Mouse (Mus musculus): ENCODE measurements around the gene Triobp. TPM values are rescaled to one million over a fixed set of nuclear protein-coding genes. Genes with fewer than 3 reads are reported as not detected.
"Not testable (repeated sequence)": the region's sequence is repeated elsewhere in the genome, so short reads cannot be mapped to it uniquely, and the experiment has no call there.

Gene Triobp
- polyA plus RNA-seq, 1 experiment from 2014 or later: 46.5 TPM

DNA sequence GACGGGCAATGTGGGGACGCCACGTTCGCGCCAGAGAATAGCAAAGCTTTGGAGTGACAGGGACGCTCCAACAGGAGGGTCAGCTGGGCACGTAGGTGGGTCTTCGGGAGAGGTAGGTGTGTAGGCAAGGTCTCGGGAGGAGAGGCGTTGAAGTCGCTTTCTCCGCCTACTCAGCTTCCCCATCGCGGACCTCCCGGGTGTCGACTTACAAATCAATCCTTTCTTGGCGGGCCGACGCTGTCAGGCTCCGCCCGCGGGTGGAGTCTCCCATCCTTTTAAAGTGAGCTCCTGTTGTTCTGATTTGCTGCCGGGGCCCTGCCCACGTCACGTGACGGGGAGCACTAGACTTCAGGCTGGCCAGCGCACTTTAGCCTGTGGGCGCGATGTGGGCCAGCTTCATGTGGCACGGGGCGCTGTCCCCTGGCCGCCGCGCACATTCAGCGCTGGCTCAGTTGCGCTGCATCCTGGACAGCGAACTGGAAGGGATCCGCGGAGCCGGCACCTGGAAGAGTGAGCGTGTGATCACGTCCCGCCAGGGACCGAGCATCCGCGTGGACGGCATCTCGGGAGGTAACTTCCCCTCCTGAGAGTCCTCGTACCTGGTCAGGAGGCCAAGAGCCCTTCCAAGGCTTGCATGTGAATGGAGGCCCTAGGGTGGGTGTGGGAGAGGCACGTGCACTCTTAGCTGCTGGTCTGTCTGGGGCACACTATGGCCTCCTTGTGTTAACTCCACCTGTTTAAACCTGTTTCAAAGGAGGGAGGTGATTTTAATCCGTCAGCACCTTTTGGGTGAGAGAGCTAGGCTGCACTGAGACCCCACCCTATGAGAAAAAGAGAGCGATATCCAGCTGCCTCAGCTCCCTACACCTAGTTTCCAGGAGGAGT, 83.3 kb downstream of the Triobp start:
- under 1% methylated on average over 52 of the region's 52 CpGs for WGBS
- Histone ChIP-seq H3K9me3 (ENCODE audit: control insufficient read depth, low read length) (no peaks in the 10 kb centered on the region), H3K27me3 (ENCODE audit: control insufficient read depth, insufficient read depth, low read length) (no peaks in the 10 kb centered on the region), H3K9ac (replicated peaks; ENCODE audit: low read length) (peak overlapping the region; percentile 62), H3K4me2 (ENCODE audit: low read length) (peak overlapping the region; percentile 99), H3K36me3 (ENCODE audit: control insufficient read depth, insufficient read depth, low read length) (no peaks in the 10 kb centered on the region; the same call in 1 of the 2 replicates), H3K4me1 (ENCODE audit: control insufficient read depth, insufficient read depth, low read length) (peaks cover 29% of the 10 kb centered on the region), H3K4me3 (replicated peaks; ENCODE audit: low read depth, low read length) (peak overlapping the region; percentile 66), H3K27ac (replicated peaks; ENCODE audit: low read depth, low read length) (0 out of 2 replicates have a peak overlapping the region, but pooled peaks have one; percentile 26)
- DNase-seq (peak; percentile 93), ATAC-seq (ENCODE audit: low FRiP score, low TSS enrichment) (peak; percentile 67)

DNA sequence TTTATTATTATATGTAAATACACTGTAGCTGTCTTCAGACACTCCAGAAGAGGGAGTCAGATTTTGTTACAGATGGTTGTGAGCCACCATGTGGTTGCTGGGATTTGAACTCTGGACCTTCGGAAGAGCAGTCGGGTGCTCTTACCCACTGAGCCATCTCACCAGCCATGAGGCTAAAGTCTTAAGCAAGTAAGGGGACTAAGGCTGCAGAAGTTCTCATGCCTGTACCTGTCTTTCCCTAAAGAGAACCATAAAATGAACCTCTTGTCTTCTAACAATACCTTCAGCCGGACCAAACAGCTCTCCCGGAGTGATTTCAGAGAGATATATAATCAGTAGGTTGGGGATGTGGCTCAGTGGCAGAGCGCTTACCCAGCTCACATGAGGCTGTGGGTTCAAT, 84.4 kb downstream of the Triobp start:
- ATAC-seq (ENCODE audit: low FRiP score, low TSS enrichment); H3K9me3 ChIP-seq (ENCODE audit: control insufficient read depth, low read length); DNase-seq; H3K9ac ChIP-seq (replicated peaks; ENCODE audit: low read length); H3K27ac ChIP-seq (replicated peaks; ENCODE audit: low read depth, low read length); H3K4me3 ChIP-seq (replicated peaks; ENCODE audit: low read depth, low read length); H3K36me3 ChIP-seq (ENCODE audit: control insufficient read depth, insufficient read depth, low read length); H3K27me3 ChIP-seq (ENCODE audit: control insufficient read depth, insufficient read depth, low read length): not testable (repeated sequence)
- Histone ChIP-seq H3K4me1 (ENCODE audit: control insufficient read depth, insufficient read depth, low read length) (peaks cover 27% of the 10 kb centered on the region), H3K4me2 (ENCODE audit: low read length) (peak overlapping the region; percentile 21; the same call in 1 of the 2 replicates)
- WGBS: 87% methylated on average over 5 of the region's 5 CpGs

- H3K4me3 ChIP-seq (replicated peaks; ENCODE audit: low read depth, low read length): no peak overlapping the region
- no peak overlapping the region for H3K9ac ChIP-seq (replicated peaks; ENCODE audit: low read length)
- no peak overlapping the region for H3K4me2 ChIP-seq (ENCODE audit: low read length)
- no peak overlapping the region for H3K27ac ChIP-seq (replicated peaks; ENCODE audit: low read depth, low read length)
- DNase-seq (peak; percentile 84), ATAC-seq (ENCODE audit: low FRiP score, low TSS enrichment) (no peak)
- no peaks in the 10 kb centered on the region; the same call in none of the 2 replicates for H3K4me1 ChIP-seq (ENCODE audit: control insufficient read depth, insufficient read depth, low read length)
- 14% methylated on average over 14 of the region's 14 CpGs for WGBS
- H3K9me3 ChIP-seq (ENCODE audit: control insufficient read depth, low read length): no peaks in the 10 kb centered on the region
- peaks cover 23% of the 10 kb centered on the region for H3K27me3 ChIP-seq (ENCODE audit: control insufficient read depth, insufficient read depth, low read length)
- peaks cover 2% of the 10 kb centered on the region; the same call in 1 of the 2 replicates for H3K36me3 ChIP-seq (ENCODE audit: control insufficient read depth, insufficient read depth, low read length)
Observed at GRCm38 (mm10) chr15:79037913-79038328, 90.4 kb downstream of the Triobp start.

DNA sequence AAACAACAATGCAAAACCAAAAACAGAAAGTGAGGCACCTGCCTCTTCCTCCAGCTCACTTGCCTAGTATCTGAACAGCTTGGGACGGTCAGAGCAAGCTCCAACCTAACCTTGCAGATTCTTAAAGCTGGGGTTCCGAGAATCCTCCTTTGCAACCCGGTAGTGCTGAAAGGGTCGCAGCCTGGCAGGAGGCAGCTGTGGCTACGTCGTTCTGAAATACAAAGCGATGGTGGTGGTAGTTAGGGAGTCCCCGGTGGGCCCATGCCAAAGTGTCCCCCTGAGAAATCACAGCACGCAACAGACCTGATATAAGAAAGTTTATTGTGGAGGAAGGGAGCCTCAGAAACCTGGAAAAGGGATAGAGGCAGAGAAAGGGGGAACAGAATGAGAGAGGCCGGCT, 90.8 kb downstream of the Triobp start:
- Histone ChIP-seq H3K4me1 (ENCODE audit: control insufficient read depth, insufficient read depth, low read length) (no peaks in the 10 kb centered on the region; the same call in none of the 2 replicates), H3K4me2 (ENCODE audit: low read length) (no peak overlapping the region), H3K9me3 (ENCODE audit: control insufficient read depth, low read length) (no peaks in the 10 kb centered on the region), H3K4me3 (replicated peaks; ENCODE audit: low read depth, low read length) (no peak overlapping the region), H3K9ac (replicated peaks; ENCODE audit: low read length) (no peak overlapping the region), H3K36me3 (ENCODE audit: control insufficient read depth, insufficient read depth, low read length) (peaks cover 2% of the 10 kb centered on the region; the same call in 1 of the 2 replicates), H3K27ac (replicated peaks; ENCODE audit: low read depth, low read length) (no peak overlapping the region), H3K27me3 (ENCODE audit: control insufficient read depth, insufficient read depth, low read length) (peaks cover 27% of the 10 kb centered on the region)
- no peak for ATAC-seq (ENCODE audit: low FRiP score, low TSS enrichment)
- WGBS: 61% methylated on average over 10 of the region's 10 CpGs
- DNase-seq: no peak

DNA sequence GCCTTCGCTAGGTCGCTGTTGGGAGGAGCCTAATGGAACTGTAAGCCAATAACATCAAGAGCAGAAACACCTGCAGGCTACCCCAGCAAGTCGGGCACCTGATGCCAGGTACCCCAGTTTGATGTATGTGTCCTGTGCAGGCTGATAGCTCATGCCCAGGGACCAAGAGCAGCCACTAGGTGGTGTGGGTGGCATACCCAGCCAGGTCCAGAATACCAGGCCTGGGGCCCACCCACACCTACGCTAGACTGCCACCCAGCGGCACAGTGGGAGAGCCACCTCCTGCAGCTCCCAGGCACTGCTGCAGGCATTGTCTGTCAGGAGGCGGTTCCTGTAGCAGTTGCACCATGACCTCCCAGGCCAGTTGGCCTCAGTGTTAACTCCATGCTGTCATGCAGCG, 91.3 kb downstream of the Triobp start:
- H3K4me2 ChIP-seq (ENCODE audit: low read length): no peak overlapping the region
- WGBS: 22% methylated on average over 7 of the region's 7 CpGs
- H3K4me3 ChIP-seq (replicated peaks; ENCODE audit: low read depth, low read length): no peak overlapping the region
- H3K27ac ChIP-seq (replicated peaks; ENCODE audit: low read depth, low read length): no peak overlapping the region
- no peak for ATAC-seq (ENCODE audit: low FRiP score, low TSS enrichment)
- H3K9me3 ChIP-seq (ENCODE audit: control insufficient read depth, low read length): no peaks in the 10 kb centered on the region
- peaks cover 30% of the 10 kb centered on the region for H3K27me3 ChIP-seq (ENCODE audit: control insufficient read depth, insufficient read depth, low read length)
- peak; percentile 67 for DNase-seq
- no peak overlapping the region for H3K9ac ChIP-seq (replicated peaks; ENCODE audit: low read length)
- no peaks in the 10 kb centered on the region; the same call in none of the 2 replicates for H3K4me1 ChIP-seq (ENCODE audit: control insufficient read depth, insufficient read depth, low read length)
- H3K36me3 ChIP-seq (ENCODE audit: control insufficient read depth, insufficient read depth, low read length): peaks cover 2% of the 10 kb centered on the region; the same call in 1 of the 2 replicates

DNA sequence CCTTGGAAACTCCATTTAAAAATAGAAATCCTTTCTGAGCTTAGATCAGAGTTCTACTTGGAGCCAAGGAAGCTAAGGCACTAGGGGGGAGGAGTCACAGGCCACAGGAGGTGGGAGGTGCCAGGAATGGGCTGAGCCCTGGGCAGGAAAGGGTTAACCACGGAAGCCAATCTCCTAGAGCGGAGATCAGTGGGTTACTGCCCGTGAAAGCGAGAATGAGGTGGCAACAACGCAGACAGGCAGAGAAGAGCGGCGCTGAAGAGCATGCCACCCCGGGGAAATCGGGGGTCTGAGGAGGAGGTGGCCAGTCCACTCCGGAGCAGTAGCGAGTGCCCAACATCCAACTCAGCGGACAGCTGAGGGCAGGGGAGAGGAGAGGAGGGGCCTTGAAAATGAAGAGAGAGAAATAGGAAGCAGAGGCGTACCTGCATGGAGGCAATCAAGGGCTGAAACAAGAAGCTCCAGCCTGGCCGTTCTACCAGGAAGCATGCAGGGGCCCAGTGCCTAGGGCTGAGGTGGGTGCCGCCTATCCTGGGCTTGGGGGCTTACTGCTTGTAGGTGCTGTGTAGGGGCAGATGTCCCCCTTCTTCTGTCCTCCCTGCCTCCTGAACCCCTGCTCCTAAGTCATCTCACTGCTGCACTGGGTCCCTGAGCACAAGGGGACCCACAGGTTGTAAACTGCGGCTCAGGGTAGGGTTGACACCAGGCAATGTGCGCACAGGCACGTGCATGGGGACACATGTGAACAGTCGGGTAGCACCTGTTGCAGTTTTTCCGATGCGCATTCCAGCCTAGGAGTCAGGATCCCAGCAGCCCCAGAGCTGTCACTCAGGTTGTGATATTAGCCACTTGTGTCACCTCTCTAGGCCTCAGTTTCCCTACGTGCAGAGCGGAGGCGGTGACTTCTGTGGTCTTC, 93.2 kb downstream of the Triobp start:
- Histone ChIP-seq H3K4me1 (ENCODE audit: control insufficient read depth, insufficient read depth, low read length) (peaks cover 5% of the 10 kb centered on the region), H3K36me3 (ENCODE audit: control insufficient read depth, insufficient read depth, low read length) (peaks cover 2% of the 10 kb centered on the region; the same call in 1 of the 2 replicates), H3K4me3 (replicated peaks; ENCODE audit: low read depth, low read length) (peak overlapping the region; percentile 23), H3K27me3 (ENCODE audit: control insufficient read depth, insufficient read depth, low read length) (peaks cover 30% of the 10 kb centered on the region), H3K9me3 (ENCODE audit: control insufficient read depth, low read length) (no peaks in the 10 kb centered on the region), H3K27ac (replicated peaks; ENCODE audit: low read depth, low read length) (no peak overlapping the region), H3K4me2 (ENCODE audit: low read length) (peak overlapping the region; percentile 44), H3K9ac (replicated peaks; ENCODE audit: low read length) (no peak overlapping the region; the same call in 1 of the 2 replicates)
- ATAC-seq (ENCODE audit: low FRiP score, low TSS enrichment) (no peak), DNase-seq (peak; percentile 64)
- whole genome bisulfite sequencing: 21% methylated on average over 24 of the region's 24 CpGs

DNA sequence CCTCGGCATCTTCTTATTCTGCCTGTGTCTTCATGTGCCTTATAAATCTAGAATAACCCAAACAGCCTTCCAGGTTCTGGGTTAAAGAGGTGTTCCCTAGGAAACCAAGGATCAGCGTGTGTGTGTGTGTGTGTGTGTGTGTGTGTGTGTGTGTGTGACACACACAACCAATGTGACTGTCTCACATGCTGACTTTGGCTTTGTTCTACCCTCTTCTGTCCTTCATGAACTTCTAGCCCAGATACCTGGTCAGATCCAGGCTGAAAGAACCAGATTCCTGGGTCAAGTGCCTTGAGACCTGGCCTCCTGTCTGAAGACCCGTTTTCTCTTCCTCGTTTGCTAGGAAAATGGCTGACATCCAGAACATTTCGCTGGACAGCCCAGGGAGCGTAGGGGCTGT, 94.1 kb downstream of the Triobp start, which contains the start of gene Galr3:
TSS of gene Galr3 (plus strand) at position 301 of the 400 bp plus-strand sequence.
- Histone ChIP-seq H3K27me3 (ENCODE audit: control insufficient read depth, insufficient read depth, low read length) (peaks cover 30% of the 10 kb centered on the region), H3K27ac (replicated peaks; ENCODE audit: low read depth, low read length) (no peak within 1 kb of the TSS), H3K4me2 (ENCODE audit: low read length) (peak within 1 kb of the TSS; percentile 71), H3K9me3 (ENCODE audit: control insufficient read depth, low read length) (no peaks in the 10 kb centered on the region), H3K9ac (replicated peaks; ENCODE audit: low read length) (peak within 1 kb of the TSS; percentile 57), H3K4me1 (ENCODE audit: control insufficient read depth, insufficient read depth, low read length) (peaks cover 5% of the 10 kb centered on the region), H3K36me3 (ENCODE audit: control insufficient read depth, insufficient read depth, low read length) (0 out of 2 replicates have a peak, but pooled peaks cover under 1% of the 10 kb centered on the region), H3K4me3 (replicated peaks; ENCODE audit: low read depth, low read length) (peak within 1 kb of the TSS; percentile 47)
- ATAC-seq (ENCODE audit: low FRiP score, low TSS enrichment) (no peak), DNase-seq (no peak)
- WGBS: 77% methylated on average over 6 of the region's 6 CpGs

All from midbrain, embryonic 14.5 days (tissue).